Mouse (Mus musculus) intestine, embryonic 14.5 days (tissue): ENCODE data around the gene Kdelr3. TPM values are rescaled to one million over a fixed set of nuclear protein-coding genes. Genes with fewer than 3 reads are reported as not detected.

Source experiments
- ATAC-seq: fragments of 200-750 bp; cut with Nextera tagmentation; replicated peaks from 2 replicates; pipeline ENCODE4 v1.8.0; 2017; ENCODE audit warnings: low read depth, moderate number of reproducible peaks, moderate TSS enrichment, moderate library complexity; ENCODE audit not compliant: low FRiP score, low TSS enrichment
- DNase-seq: peaks from one replicate; pipeline ENCODE4 v3.0.0-alpha.2; 2018; ENCODE audit warnings: low spot score
- H3K27ac ChIP-seq: fragments of 300-500 bp; sonication (generic); 2 replicates; pipeline ENCODE4 v1.5.1; 2014; ENCODE audit warnings: low read depth, mild to moderate bottlenecking, control low read depth
- H3K27me3 ChIP-seq: fragments of 300-500 bp; sonication (generic); replicated peaks from 2 replicates; pipeline ENCODE4 v1.6.1; 2014; ENCODE audit warnings: low read length, control low read depth; ENCODE audit not compliant: control insufficient read depth, insufficient read depth
- H3K36me3 ChIP-seq: fragments of 300-500 bp; sonication (generic); 2 replicates; pipeline ENCODE4 v1.6.1; 2014; ENCODE audit warnings: low read length, control low read depth; ENCODE audit not compliant: control insufficient read depth, insufficient read depth
- H3K4me1 ChIP-seq: fragments of 300-500 bp; sonication (generic); replicated peaks from 2 replicates; pipeline ENCODE4 v1.6.1; 2014; ENCODE audit warnings: low read length, control low read depth, mixed read lengths; ENCODE audit not compliant: control insufficient read depth, insufficient read depth
- H3K4me2 ChIP-seq: fragments of 300-500 bp; sonication (generic); 2 replicates; pipeline ENCODE4 v1.6.1; 2014; ENCODE audit warnings: low read length
- H3K4me3 ChIP-seq: fragments of 300-500 bp; sonication (generic); 2 replicates; pipeline ENCODE4 v1.5.1; 2014; ENCODE audit warnings: low read depth, low read length, control low read depth, mixed read lengths
- H3K9ac ChIP-seq: fragments of 300-500 bp; sonication (generic); 2 replicates; pipeline ENCODE4 v1.6.1; 2014; ENCODE audit warnings: mild to moderate bottlenecking, low read length
- H3K9me3 ChIP-seq: fragments of 300-500 bp; sonication (generic); 2 replicates; pipeline ENCODE4 v1.6.1; 2016; ENCODE audit warnings: low read length, control low read depth; ENCODE audit not compliant: control insufficient read depth
- WGBS: fragments of 180-500 bp; shearing (Covaris S2); extraction: QIAGEN DNeasy Blood & Tissue Kit; methylation state at CpG from one replicate; pipeline ENCODE4 v1.1.7; 2014; 5-methylcytosine and 5-hydroxymethylcytosine counted together
- polyA plus RNA-seq: library from polyadenylated mRNA; unstranded; fragments of >200 nt; fragmentation: Nextera tagmentation; extraction: Ambion mirVana; gene quantifications from 2 replicates; pipeline ENCODE4 v1.2.1, GENCODE M21; 2014

The Kdelr3 gene
- 46.9 and 55.0 TPM in 2 replicates for polyA plus RNA-seq

GRCm38 (mm10) chr15:79516171-79517096, at the start of gene Kdelr3:
Gene Kdelr3, plus strand, starts transcription at chr15:79516411.
- H3K27ac ChIP-seq = peak within 1 kb of the TSS; percentile 1; the same call in 1 of the 2 replicates
- ATAC-seq = peak; percentile 48

GRCm38 (mm10) chr15:79466601-79467286, 49.5 kb upstream of the Kdelr3 start:
- H3K9ac ChIP-seq = no peak overlapping the region
- peak; percentile 95 for DNase-seq

More at GRCm38 (mm10) chr15:79516171-79517096, at the start of gene Kdelr3:
- Histone ChIP-seq H3K27me3 (peaks cover 50% of the 10 kb centered on the region), H3K4me3 (peak within 1 kb of the TSS; percentile 65), H3K9ac (peak within 1 kb of the TSS; percentile 60), H3K4me1 (peaks cover 9% of the 10 kb centered on the region; the same call in 1 of the 2 replicates), H3K9me3 (no peaks in the 10 kb centered on the region), H3K36me3 (no peaks in the 10 kb centered on the region), H3K4me2 (peak within 1 kb of the TSS; percentile 90)
- WGBS = under 1% methylated on average over 68 of the region's 71 CpGs
- peak; percentile 83 for DNase-seq

GRCm38 (mm10) chr15:79469577-79469976, 46.6 kb upstream of the Kdelr3 start:
- Histone ChIP-seq H3K4me1 (no peaks in the 10 kb centered on the region), H3K36me3 (no peaks in the 10 kb centered on the region), H3K27me3 (no peaks in the 10 kb centered on the region), H3K9ac (no peak overlapping the region), H3K4me2 (no peak overlapping the region), H3K27ac (no peak overlapping the region), H3K9me3 (no peaks in the 10 kb centered on the region), H3K4me3 (no peak overlapping the region)
- WGBS = 69% methylated on average over 5 of the region's 5 CpGs
- ATAC-seq (no peak), DNase-seq (no peak)

More at GRCm38 (mm10) chr15:79466601-79467286, 49.5 kb upstream of the Kdelr3 start:
- Histone ChIP-seq H3K4me3 (no peak overlapping the region), H3K36me3 (no peaks in the 10 kb centered on the region), H3K27me3 (no peaks in the 10 kb centered on the region), H3K27ac (no peak overlapping the region), H3K4me2 (no peak overlapping the region), H3K9me3 (no peaks in the 10 kb centered on the region), H3K4me1 (no peaks in the 10 kb centered on the region)
- ATAC-seq = peak; percentile 85
- WGBS = 5% methylated on average over 18 of the region's 18 CpGs

GRCm38 (mm10) chr15:79470583-79470982, 45.6 kb upstream of the Kdelr3 start:
- H3K9me3 ChIP-seq = no peaks in the 10 kb centered on the region
- DNase-seq (no peak), ATAC-seq (no peak)
- H3K27ac ChIP-seq = no peak overlapping the region
- H3K27me3 ChIP-seq = no peaks in the 10 kb centered on the region
- WGBS = 26% methylated on average over 17 of the region's 17 CpGs
- peak overlapping the region; percentile 12; the same call in 1 of the 2 replicates for H3K4me2 ChIP-seq
- no peaks in the 10 kb centered on the region for H3K4me1 ChIP-seq
- H3K9ac ChIP-seq = no peak overlapping the region
- no peak overlapping the region for H3K4me3 ChIP-seq
- no peaks in the 10 kb centered on the region for H3K36me3 ChIP-seq

GRCm38 (mm10) chr15:79471095-79471494, 45.1 kb upstream of the Kdelr3 start:
- ATAC-seq = no peak
- no peak overlapping the region for H3K4me3 ChIP-seq
- H3K36me3 ChIP-seq = no peaks in the 10 kb centered on the region
- H3K27me3 ChIP-seq = no peaks in the 10 kb centered on the region
- H3K4me1 ChIP-seq = no peaks in the 10 kb centered on the region
- H3K9me3 ChIP-seq = no peaks in the 10 kb centered on the region
- 48% methylated on average over 10 of the region's 10 CpGs for WGBS
- no peak overlapping the region for H3K4me2 ChIP-seq
- no peak overlapping the region for H3K9ac ChIP-seq
- H3K27ac ChIP-seq = no peak overlapping the region
- no peak for DNase-seq

- Histone ChIP-seq H3K4me2 (no peak overlapping the region), H3K9me3 (no peaks in the 10 kb centered on the region), H3K4me1 (no peaks in the 10 kb centered on the region), H3K4me3 (no peak overlapping the region), H3K27ac (no peak overlapping the region), H3K27me3 (no peaks in the 10 kb centered on the region), H3K9ac (no peak overlapping the region), H3K36me3 (no peaks in the 10 kb centered on the region)
- 83% methylated on average over 5 of the region's 5 CpGs for WGBS
- DNase-seq = no peak
- ATAC-seq = no peak
These were observed 43.2 kb upstream of the Kdelr3 start for GRCm38 (mm10) chr15:79473042-79473441.

- Histone ChIP-seq H3K36me3 (no peaks in the 10 kb centered on the region), H3K4me3 (no peak overlapping the region), H3K9me3 (no peaks in the 10 kb centered on the region), H3K27ac (no peak overlapping the region), H3K4me2 (no peak overlapping the region), H3K27me3 (0 out of 2 replicates have a peak, but pooled peaks cover 3% of the 10 kb centered on the region), H3K9ac (no peak overlapping the region), H3K4me1 (no peaks in the 10 kb centered on the region)
- no peak for ATAC-seq
- no peak for DNase-seq
- 55% methylated on average over 12 of the region's 12 CpGs for WGBS
These were observed 42.4 kb upstream of the Kdelr3 start for GRCm38 (mm10) chr15:79473638-79474355.

- DNase-seq (no peak), ATAC-seq (no peak)
- Histone ChIP-seq H3K9me3 (no peaks in the 10 kb centered on the region), H3K4me2 (no peak overlapping the region), H3K4me3 (no peak overlapping the region), H3K36me3 (no peaks in the 10 kb centered on the region), H3K9ac (no peak overlapping the region), H3K27me3 (peaks cover 14% of the 10 kb centered on the region; the same call in 1 of the 2 replicates), H3K27ac (no peak overlapping the region), H3K4me1 (no peaks in the 10 kb centered on the region)
- 52% methylated on average over 6 of the region's 6 CpGs for WGBS
These were observed 39.0 kb upstream of the Kdelr3 start for GRCm38 (mm10) chr15:79477227-79477626.
